Mouse (Mus musculus) frontal cortex, adult (tissue): ENCODE results near the gene Nfic.

Source experiments
- ATAC-seq: cut with Nextera tagmentation; 2 replicates; pipeline ENCODE4 v1.9.2; 2017; ENCODE audit warnings: mild to moderate bottlenecking, moderate library complexity, mixed read lengths; ENCODE audit not compliant: low TSS enrichment

Nfic gene

DNA sequence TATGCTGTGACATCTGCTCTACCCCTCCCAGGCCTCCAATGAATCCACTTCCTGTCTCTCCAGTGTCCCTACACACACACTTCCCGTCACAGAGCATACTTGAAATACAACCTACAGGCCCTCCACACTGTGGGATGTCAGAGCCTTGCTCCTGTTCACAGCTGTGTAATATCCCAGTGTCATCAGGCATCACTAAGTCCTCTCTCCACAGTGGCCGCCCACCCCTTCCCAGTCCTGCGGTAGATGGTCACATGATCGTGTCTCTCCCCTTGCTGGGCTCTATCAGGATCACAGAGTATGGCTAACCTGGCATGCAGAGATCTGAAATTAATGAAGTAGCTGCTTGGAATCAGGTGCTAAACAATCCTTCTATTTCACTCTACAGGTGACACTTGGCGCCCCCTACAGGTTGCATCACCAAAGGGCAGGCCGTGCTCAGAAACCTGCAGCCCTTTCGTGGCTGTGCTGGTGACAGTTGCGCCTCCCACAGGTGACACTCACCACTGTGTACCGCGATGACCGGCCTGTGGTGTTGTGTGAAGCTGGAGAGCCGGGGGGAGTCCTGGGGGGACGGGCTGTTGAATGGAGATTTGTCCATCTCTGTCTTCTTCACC lies 49.7 kb downstream of the Nfic start:
- no peak for ATAC-seq

DNA sequence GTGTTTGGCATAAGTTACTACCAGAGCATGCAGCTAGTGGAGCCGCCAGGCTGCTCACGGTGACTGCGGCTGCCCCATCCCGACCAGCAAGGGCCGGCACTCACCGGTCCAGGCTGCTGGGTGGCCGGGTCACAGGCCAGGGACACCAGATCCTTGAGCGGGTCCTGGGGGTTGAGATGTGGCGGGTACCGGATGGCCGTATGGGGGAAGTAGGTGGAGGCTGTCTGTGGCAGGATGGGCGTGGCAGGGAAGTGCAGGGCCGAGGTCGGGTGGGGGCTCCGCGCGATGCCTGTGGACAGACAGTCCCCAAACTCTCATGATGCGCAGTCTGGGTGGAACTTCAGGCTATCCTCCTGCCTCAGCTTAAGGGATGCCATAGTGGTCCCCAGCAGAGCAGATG lies 50.7 kb downstream of the Nfic start:
- ATAC-seq = no peak

DNA sequence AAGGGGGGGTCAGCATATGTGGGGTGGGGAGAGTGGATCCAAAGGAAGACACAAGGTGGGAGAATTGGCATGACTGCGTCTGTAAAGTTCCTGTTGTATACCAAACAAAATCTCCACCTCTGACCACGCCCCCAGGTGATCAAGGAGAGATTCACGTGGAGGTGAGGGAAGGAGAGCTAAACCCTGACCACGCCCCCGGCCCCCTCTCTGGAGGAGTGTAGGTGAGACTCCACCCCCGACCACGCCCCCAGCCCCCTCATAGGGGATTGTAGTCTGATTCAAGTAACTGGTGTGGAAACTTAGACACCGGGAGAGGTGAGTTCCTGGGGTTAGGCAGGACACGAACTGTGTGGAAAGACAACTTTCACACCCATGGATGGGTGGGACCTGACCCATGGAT lies 51.4 kb downstream of the Nfic start:
- ATAC-seq = no peak

DNA sequence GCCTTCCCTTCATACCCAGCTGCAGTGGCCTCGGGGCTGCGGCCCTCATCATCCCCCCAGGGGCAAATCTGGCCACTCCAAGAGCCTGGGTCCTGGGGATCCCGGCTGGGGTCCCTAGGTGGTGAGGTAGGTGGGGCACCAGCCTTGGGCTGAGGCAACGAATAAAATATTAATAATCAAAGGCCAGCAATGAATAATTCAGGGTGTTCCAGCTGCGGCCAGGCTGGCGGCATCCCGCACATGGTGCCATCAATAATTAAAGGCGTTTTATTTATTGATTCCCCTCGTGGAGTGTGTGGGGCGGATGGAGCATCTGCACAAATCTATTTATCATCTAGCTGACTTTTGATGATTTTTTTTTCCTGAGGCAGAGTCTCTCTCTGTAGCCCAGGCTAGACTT lies 51.9 kb downstream of the Nfic start:
- no peak for ATAC-seq

DNA sequence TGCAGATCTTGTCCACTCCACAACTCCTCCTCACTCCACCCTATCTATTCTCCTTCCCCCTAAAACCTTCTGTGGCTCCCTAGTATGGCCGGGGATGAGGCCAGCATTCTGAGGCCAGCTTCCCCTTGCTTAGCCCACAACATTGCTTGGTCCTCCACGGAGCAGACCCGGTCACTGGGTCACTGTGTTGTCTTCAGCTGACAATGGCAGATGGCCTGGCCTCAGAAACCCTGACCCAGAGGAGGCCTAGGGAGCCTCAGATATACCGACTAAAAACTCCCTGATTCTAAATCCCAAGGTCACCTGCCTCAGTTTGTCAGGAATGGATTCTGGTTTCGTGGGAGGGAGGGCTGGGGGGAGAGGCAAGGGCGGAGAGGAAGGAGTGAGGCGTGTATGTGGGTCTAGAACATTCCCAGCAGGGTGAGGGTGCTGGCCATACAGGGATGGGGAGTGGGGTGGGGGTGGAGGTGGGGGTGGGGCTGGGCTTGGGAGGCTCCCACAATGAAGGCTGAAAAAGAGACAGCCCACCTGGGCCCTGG lies 53.1 kb downstream of the Nfic start:
- ATAC-seq = no peak

DNA sequence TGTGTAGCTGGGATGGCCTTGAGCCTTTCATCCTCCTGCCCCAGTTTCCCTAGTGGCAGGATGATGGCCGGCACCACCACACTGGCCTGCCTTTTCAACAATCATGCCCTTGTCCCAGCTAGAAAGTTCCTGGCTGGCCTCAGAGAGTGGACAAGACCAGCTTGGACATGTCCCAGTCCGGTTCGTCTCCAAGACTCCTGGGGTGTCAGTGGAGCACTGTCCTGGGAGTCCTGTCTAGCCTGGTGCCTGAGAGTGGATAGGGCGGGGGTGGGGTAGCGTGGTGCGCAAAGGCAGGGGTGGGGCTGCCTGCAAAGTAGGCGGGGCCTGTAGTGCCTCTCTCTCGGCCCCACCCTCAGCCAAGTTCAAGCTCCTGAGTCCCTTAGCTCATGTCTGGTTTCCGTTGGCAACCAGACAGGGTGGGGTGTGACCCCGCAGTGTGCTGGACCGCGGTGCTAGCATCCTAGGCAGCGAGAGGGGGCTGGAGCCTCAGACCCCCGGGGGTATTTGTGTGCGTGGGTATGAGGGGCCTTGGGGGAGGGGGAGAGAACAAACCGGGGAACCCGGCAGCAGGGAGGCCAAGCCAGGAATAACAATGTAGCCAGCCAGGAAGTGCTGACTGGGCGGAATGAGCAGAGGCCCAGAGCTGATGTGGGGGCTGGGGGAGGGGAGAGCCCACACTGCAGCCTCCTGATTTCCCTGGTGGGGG lies 53.8 kb downstream of the Nfic start:
- peak; percentile 35 for ATAC-seq

DNA sequence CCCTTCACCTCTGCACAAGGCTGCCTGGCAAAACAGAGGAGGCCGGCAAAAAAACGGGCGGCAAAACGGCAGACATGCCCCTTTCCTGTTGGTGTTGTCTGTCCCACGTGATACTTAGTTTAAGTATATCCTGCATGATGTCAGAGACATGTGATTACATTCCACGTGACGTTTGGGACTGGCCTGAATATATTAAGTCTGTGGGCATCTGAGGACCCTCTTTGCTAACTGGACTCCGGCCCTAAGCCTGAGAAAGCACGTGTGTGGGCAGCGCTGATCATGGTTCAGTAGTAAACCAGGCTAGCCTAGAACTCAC lies 54.3 kb downstream of the Nfic start:
- ATAC-seq = peak; percentile 14

DNA sequence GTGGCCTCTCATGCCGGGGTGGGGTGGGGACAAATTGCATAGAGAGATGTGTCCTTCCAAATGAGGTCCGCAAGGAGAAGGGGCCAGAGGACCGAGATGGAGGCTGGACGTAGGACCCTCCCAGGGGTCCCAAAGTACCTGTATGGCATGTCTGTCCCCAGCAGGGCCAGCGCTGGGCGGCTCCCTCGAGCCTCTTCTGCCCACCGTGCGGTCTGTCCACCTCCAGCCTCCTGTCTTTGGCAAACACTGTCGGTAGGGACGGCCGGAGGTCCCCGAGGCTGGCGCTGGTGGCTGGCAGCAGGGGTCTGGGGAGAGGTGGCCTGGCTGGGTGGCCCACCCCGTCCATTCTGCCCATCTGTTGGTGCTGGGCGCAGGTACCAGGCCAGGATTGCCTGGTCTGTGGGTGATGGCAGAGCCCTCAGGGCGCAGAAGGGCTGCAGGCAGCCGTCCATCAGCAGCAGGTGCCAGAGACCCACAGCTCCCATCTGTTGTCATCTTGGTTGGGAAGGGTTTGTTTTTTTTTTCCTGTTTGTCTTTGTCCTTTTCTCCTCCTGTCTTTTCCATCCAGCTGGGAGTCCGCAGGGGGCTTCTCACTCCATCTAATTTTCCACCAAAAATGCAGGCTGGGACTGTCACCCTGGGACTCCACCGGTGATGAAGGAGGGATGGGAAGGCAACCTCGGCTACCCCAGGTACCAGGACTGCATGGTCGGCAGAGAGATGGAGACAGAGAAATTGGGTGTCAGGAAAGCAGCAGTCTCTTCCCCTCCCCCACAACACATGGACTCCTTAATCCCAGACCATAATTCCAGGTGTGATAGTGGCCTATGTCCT lies 54.8 kb downstream of the Nfic start:
- ATAC-seq = no peak

DNA sequence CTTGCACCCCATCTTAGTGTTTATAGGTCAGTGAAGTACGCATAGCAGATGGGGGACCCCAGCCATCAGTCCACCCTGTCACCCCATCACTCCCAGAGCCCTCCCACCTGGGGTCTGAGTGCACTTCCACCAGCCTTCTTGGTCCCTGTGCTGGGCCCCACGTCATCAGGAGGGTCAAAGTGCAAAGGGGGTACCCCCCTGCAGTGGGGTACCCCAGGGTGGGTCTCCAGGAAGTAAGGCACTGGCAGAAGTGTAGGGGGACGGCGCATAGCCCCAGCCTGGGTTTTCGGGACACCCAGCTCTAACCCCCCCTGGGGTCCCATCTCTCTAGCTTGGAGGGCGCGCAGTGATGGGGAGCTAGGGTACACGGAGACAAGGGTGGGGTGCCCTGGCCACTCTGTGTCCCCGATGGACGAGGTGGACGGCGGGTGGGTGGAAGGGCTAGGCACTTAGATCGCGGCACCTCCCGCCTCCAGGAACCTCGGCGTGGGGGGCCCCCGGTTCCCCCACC lies 55.6 kb downstream of the Nfic start:
- no peak for ATAC-seq

DNA sequence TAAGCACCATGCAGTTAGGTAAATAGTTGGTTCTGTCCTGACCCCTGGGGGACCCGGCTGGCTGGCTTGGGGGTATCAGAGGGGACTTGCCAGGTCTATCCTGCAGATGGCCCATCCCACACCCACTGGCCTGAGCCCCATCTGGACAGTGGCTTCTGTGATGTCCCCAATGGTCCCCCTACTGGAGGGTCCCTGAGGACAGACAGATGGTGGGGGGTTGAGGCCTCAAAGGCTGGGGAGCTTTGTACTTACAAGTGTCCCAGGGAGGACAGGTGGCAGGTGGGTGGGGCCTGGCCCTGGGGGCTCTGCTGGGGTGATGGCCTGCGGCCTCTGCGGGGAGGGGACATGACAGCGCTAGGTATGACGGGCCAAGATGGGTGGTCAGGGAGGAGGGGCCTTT lies 56.1 kb downstream of the Nfic start:
- no peak for ATAC-seq

DNA sequence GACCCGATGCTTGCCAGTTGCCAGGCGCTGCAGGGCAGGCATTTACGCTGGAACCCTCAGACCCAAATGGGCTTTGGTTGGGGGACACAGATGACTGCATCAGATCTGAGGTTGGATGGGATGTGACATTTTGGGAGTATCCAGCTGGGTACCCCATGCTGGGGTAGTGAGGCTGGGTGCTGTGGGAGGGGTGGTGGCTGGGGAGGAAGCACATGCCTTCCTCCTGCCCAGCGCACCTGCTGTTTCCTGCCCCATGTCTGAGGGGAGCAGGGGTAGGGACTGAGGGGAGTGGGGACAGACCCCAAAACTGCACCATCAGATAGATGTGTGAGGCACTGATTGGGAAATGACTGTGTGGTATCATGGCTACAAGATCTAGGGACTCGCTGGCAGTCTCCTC lies 58.7 kb downstream of the Nfic start:
- no peak for ATAC-seq

DNA sequence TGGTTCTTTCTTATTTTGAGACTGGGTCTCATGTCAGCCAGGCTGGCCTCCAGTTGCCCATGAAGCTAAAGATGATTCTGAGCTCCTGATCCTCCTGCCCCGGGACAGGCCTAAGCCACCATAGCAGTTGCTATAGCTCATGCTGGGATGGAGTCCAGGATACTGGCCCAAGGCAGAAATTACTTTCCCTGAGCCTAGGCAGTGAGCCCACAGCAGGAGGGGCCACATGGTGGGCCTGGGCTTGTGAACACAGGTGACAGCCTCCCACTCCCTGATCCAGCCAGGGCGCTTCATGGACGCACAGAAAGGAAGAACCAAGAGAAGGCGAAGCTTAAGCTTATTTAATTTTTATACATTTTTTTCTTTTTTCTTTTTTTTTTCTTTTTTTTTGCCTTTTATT lies 59.6 kb downstream of the Nfic start:
- no peak for ATAC-seq

DNA sequence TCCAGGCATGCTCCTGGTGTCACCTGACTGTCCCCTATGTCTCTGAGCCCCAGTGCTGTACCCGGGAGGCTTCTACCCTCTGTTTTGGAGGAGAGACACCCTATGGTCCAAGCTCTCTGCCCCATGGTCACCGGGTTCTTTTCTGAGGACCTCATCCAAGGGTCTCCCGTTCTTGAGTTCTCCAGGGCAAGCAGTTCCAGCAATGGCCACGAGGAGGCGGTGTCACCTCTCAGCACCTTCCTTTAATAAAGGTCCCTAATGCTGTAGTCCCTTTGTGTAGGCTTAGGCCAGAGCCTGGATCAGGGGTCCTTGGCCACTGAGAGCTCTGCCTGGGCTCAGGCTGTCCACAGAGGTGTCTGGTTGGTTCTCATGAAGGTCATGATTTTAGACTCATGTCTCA lies 60.3 kb downstream of the Nfic start:
- ATAC-seq = no peak

DNA sequence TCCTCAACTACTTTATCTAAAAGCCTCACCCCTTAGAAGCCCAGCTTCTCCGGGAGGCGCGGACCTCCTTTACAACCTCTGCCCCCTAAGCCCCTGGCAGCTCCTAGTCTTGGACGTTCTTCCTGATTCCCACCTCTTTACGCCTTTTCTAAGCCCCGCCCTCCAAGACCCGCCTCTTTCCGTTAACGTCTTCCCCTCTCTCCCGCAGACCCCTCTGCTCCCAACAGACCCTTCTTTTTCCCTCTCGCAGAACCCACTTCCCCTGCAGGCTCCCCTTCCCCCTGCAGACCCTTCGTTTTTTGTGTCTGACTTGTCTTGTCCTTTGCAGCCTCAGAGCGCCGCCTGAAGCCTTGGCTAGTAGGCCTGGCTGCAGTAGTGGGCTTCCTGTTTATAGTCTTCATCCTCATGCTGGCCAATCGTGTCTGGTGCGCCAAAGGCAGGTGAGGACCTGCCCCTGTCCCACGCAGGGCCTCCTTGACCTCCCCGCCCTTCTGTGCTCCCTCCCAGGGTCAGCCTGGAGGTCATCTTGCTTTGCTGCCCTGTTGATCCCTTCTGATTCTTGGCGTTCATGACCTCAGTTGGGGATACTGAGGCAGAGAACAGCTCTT lies 61.9 kb downstream of the Nfic start:
- no peak for ATAC-seq

DNA sequence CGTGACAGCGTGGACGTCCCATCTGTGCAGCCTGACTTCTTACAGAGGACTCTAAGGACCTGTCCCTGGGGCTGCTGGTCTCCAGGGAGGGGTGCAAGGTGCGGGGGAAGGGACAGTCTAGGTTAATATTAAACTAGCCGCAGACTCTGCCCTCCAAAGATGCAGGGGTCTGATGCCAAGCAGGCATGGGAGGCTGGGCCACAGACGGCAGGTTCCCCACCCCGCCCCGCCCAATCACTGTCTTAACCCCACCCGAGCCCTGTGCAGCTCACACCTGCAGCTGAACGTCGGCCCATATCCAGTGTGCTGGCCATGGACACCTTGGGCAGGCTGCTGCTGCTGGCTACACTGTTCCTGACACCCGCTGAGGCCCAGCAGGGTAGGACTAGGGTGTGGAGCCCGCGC lies 62.7 kb downstream of the Nfic start, which contains the start of gene Smim24:
TSS of gene Smim24 (plus strand) at position 271 of the 405 bp plus-strand sequence.
- no peak for ATAC-seq

DNA sequence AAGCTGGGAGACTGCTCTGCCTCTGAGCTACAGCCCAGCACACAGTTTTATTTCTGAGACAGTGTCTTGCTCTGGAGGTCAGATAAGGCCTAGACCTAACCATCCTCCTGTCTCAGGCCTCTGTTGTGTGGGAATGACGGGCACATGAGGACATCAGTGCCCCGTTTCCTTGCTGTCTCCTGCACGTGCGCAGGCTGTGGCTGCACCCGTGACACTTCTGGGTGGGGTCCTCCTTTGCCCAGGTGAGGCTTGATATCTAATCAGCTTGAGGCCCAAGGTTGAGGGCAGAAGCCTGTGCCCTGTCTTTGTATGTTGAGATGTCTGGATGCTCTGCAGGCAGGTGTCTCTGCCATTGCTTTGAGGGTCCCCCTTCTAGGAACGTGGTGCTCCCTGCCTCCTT lies 63.2 kb downstream of the Nfic start:
- ATAC-seq = no peak

DNA sequence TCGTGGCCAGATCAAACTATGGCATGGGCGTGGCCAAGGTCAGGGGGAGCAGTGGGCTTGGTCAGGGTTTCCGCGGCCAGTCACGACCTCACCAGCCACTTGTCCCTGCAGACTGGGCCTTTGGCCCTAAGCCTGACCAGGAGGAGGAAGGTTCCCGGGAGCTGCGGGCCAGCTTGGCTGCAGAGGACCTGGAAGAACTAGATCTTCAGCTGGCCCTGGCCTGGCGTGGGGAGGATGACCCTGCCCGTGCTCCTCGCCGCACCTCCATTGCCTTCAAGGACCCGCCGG lies 64.8 kb downstream of the Nfic start:
- ATAC-seq = no peak

DNA sequence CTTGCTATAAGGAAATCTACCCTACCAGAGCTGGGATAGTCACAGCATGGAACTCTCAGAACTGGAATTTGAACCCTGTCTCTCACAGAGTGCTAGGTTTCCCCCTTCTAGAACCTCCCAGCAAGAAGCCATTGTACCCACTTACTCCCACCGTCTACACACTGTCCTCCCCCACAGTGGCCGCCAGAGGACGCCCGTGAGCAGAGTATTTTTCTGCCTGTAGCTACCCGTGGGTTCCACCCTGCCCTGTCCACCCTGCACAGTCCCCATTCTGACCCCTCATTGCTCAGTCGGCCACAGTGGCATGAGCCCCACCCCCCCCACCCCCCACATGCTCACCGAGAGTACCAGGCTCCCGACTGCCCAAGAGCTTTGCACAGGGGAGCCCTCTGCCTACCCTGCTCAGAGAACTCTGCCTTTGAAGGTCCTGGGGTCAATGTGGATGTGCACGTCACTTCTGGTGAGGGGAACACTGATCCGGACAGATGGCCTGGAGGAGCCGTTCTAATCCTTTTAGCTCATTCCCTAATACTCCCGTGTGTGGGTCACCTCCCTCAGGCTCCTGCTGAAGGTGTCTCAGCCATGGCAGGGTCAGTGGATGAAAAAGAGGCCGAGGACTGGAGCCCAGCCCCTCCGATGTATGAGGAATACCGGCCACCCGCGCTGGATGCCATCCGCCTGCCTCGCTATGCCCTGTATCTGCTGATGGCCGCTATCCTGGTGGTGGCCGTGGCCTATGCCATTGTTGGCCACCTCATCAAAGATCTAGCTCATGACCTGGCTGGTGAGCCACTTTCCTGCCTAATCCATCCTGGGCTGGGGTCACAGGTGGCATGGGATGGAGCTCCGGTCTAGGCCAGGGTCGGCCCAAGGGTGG lies 65.4 kb downstream of the Nfic start:
- peak; percentile 48 for ATAC-seq

DNA sequence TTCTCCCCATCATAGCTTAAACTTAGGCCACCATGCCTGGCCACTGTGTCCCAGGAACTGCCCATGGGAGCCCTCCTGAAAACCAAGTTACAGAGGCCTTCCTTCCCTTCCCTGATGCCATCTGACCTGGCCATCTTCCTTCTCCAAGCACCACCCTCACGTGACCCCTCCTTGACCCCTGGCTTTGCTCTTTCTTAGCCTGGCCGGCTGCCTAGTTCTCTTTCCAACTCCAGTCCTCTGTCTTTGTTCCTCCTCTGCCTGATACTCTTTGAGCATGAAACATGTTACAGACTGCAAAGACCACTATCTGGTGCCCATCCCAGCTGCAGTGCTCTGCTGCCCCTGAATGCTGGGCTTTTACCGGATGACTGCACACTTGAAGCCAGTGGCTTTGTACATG lies 66.1 kb downstream of the Nfic start:
- ATAC-seq = no peak

DNA sequence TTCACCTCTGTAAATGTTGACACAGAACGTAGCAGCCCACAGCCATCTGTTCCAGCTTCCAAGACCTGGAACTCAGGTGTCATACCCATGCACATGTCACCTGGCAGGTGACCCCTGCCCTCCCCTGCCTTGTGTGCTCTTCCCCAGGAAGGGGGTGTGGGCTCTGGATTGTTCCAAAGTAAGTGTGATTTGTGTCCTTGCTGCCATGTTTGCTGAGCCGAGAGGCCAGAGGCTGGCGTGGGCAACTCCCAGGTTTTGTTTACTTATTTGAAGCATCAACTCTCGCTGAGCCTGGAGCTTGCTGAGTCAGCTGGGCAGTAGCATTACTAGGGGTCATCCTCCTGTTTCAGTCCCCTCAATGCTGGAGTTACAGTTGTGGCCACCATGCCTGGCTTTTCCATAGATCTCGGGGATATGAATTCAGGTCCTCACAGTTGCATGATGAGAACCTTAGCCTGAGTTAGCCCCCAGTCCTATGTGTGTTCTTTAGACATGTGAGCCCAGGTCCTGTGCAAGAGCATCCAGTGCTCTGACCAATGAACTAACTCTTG lies 66.9 kb downstream of the Nfic start, which contains the start of gene Gm48552:
TSS of gene Gm48552 (plus strand) at position 501 of the 551 bp plus-strand sequence.
- no peak for ATAC-seq

DNA sequence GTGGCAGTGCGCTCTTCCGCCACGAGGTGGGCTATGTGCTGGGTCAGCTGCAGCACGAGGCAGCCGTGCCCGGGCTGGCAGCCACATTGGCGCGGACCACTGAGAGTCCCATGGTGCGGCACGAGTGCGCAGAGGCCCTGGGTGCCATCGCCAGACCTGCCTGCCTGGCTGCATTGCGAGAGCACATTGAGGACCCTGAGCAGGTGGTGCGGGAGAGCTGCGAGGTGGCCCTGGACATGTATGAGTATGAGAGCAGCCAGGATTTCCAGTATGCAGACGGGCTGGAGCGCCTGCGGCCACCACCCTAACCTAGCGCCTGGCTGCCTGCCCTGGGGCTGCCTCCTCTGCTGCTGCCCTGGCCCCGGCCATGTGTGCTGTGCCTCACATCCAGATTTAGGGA lies 67.7 kb downstream of the Nfic start:
- no peak for ATAC-seq
